Mouse (Mus musculus) thymus, adult 2 months (tissue): ENCODE results near the gene Tekt4. TPM values are rescaled to one million over a fixed set of nuclear protein-coding genes. Genes with fewer than 3 reads are reported as not detected.

Source experiments
- DNase-seq: peaks from one replicate; pipeline ENCODE4 v3.0.0; 2021
- H3K27ac ChIP-seq: fragments of 200-500 bp; 2 replicates; pipeline ENCODE4 v1.5.1; 2012; ENCODE audit warnings: low read length, control low read depth; ENCODE audit not compliant: control insufficient read depth, insufficient read depth
- H3K27me3 ChIP-seq: fragments of 200-500 bp; 2 replicates; pipeline ENCODE4 v1.6.1; 2012; ENCODE audit warnings: mild to moderate bottlenecking, low read length, moderate library complexity, mixed read lengths; ENCODE audit not compliant: control insufficient read depth, insufficient read depth
- H3K36me3 ChIP-seq: fragments of 200-500 bp; 2 replicates; pipeline ENCODE4 v1.6.1; 2012; ENCODE audit warnings: mild to moderate bottlenecking, low read length, moderate library complexity; ENCODE audit not compliant: control insufficient read depth, insufficient read depth
- H3K4me1 ChIP-seq: fragments of 200-500 bp; replicated peaks from 2 replicates; pipeline ENCODE4 v1.6.1; 2012; ENCODE audit warnings: low read length; ENCODE audit not compliant: control insufficient read depth, insufficient read depth
- H3K4me3 ChIP-seq: fragments of 200-500 bp; 2 replicates; pipeline ENCODE4 v1.5.1; 2012; ENCODE audit warnings: mild to moderate bottlenecking, low read length, control low read depth, moderate library complexity; ENCODE audit not compliant: control insufficient read depth, insufficient read depth
- CTCF ChIP-seq: fragments of 200-500 bp; IDR thresholded peaks from 2 replicates; pipeline ENCODE4 v1.5.1; 2012; ENCODE audit warnings: mild to moderate bottlenecking, control low read depth, low read length, moderate library complexity, borderline replicate concordance; ENCODE audit not compliant: control insufficient read depth, poor library complexity, insufficient read depth; ENCODE audit errors: extremely low read depth
- POLR2A ChIP-seq: fragments of 200-500 bp; IDR thresholded peaks from 2 replicates; pipeline ENCODE4 v1.6.1; 2012; ENCODE audit warnings: mild to moderate bottlenecking, low read length, control low read depth, moderate library complexity; ENCODE audit not compliant: control insufficient read depth, poor library complexity, insufficient read depth; ENCODE audit errors: extremely low read depth
- WGBS: fragments of 180-500 bp; shearing (Covaris S2); methylation state at CpG from one replicate; pipeline ENCODE4 v1.1.7; 2018; 5-methylcytosine and 5-hydroxymethylcytosine counted together
- polyA plus RNA-seq: library from polyadenylated mRNA; depleted of rRNA; stranded (reverse); fragments of >200 nt; gene quantifications from 2 replicates; pipeline ENCODE4 v1.2.3, GENCODE M21; 2012

The Tekt4 gene
- polyA plus RNA-seq, 1 experiment = 0.42 TPM

DNA sequence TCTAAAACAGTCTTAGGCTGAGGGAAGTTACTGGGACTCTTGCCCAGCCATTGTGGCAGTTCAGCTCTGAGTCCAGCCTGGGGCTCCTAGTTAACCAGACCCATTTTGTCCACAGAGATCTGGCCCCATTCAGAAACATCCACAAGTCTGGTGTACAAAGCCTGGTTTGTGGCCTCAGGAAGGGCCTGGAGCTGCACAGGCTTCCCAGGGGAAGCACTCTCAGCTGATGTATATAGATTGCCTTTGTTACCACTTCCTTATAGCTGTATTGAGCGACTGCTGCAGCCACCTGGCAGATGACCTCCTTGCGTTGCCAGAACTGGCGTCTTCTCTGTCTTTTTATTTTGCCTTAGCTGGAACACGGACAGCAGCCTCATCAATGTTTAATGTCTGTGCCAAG is 9.3 kb upstream of the Tekt4 start:
- Histone ChIP-seq H3K27ac (no peak overlapping the region), H3K36me3 (no peaks in the 10 kb centered on the region), H3K4me1 (no peaks in the 10 kb centered on the region), H3K27me3 (no peaks in the 10 kb centered on the region), H3K4me3 (no peak overlapping the region)
- TF ChIP-seq CTCF (no peak), POLR2A (no peak)
- 28% methylated on average over 4 of the region's 4 CpGs for WGBS
- no peak for DNase-seq

- TF ChIP-seq CTCF = no peak
- Histone ChIP-seq H3K27ac (no peak overlapping the region), H3K4me3 (no peak overlapping the region), H3K4me1 (no peaks in the 10 kb centered on the region), H3K27me3 (no peaks in the 10 kb centered on the region), H3K36me3 (no peaks in the 10 kb centered on the region)
- 95% methylated on average over 3 of the region's 3 CpGs for WGBS
- DNase-seq = no peak
Observed at GRCm38 (mm10) chr17:25445841-25446240, 8.6 kb upstream of the Tekt4 start.

GRCm38 (mm10) chr17:25447865-25448264 is 6.5 kb upstream of the Tekt4 start:
- H3K27me3 ChIP-seq = no peaks in the 10 kb centered on the region
- WGBS = 84% methylated on average over 12 of the region's 12 CpGs
- no peak for DNase-seq
- no peak overlapping the region for H3K4me3 ChIP-seq
- H3K27ac ChIP-seq = no peak overlapping the region
- no peaks in the 10 kb centered on the region for H3K4me1 ChIP-seq
- H3K36me3 ChIP-seq = no peaks in the 10 kb centered on the region
- TF ChIP-seq CTCF (no peak), POLR2A (no peak)

- no peaks in the 10 kb centered on the region for H3K27me3 ChIP-seq
- 70% methylated on average over 4 of the region's 4 CpGs for WGBS
- no peak overlapping the region for H3K4me3 ChIP-seq
- H3K27ac ChIP-seq = no peak overlapping the region
- TF ChIP-seq CTCF (no peak), POLR2A (no peak)
- no peaks in the 10 kb centered on the region for H3K4me1 ChIP-seq
- no peak for DNase-seq
- H3K36me3 ChIP-seq = no peaks in the 10 kb centered on the region
Observed at GRCm38 (mm10) chr17:25450329-25450728, 4.1 kb upstream of the Tekt4 start.

DNA sequence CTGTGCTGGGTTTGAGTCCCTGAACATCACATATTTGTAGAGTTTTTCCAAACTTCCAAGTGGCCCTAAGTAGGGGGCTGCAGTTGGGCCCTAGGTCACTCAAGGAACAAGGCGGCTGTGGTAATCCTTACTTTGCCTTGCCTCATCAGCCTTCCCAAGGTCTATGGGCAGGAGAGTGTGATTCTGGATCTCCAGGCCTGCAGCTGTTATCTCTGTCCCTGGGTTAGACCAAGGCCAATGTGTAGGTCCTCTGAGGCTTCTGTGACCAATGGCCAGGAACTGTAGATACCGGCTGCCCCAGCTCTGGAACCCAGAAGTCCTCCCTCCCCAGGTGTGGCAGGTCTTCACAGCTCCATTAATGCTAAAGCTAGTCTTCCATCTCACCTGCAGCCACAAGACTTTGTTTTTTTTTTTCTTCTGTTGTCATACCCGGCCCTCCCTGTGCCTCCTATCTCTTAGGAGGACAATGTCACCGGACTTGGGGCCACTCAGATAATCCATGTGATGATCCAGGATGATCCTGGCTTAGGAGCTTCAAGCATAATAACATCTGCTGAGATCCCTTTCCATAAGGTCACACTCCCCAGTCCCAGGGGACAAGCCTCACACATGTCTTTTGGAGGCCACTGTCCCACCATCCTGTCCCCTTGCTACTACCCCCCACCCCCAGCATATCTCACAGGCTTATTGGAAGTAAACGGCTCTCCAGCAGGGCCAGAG is 2.0 kb upstream of the Tekt4 start:
- no peak for DNase-seq
- no peaks in the 10 kb centered on the region for H3K4me1 ChIP-seq
- H3K4me3 ChIP-seq = no peak overlapping the region
- H3K27me3 ChIP-seq = no peaks in the 10 kb centered on the region
- no peak overlapping the region for H3K27ac ChIP-seq
- WGBS = 83% methylated on average over 5 of the region's 5 CpGs
- TF ChIP-seq CTCF (no peak), POLR2A (no peak)
- no peaks in the 10 kb centered on the region for H3K36me3 ChIP-seq

GRCm38 (mm10) chr17:25456540-25456939 is 2.1 kb downstream of the Tekt4 start:
- DNase-seq = no peak
- Histone ChIP-seq H3K27me3 (no peaks in the 10 kb centered on the region), H3K36me3 (no peaks in the 10 kb centered on the region), H3K27ac (no peak overlapping the region), H3K4me1 (no peaks in the 10 kb centered on the region), H3K4me3 (no peak overlapping the region)
- WGBS = 59% methylated on average over 8 of the region's 8 CpGs
- TF ChIP-seq POLR2A = no peak
- TF ChIP-seq CTCF = no peak
